Mouse (Mus musculus): ENCODE measurements at regions not wholly inside any gene's neighbourhood (a gene's known extent, or its start where the extent isn't known, plus 50 kb on each side); places are given as distances from the start of the nearest gene placed in this dataset.

- TF ChIP-seq CTCF (IDR thresholded peaks at IDR 0.05): no peak
- H3K27me3 ChIP-seq (ENCODE audit: insufficient read depth, low read length): no peaks in the 10 kb centered on the region
- H3K27ac ChIP-seq (ENCODE audit: low read depth, low read length): no peak overlapping the region
- no peak overlapping the region for H3K9ac ChIP-seq (replicated peaks; ENCODE audit: low read length, poor library complexity, severe bottlenecking)
- no peak overlapping the region for H3K4me2 ChIP-seq (ENCODE audit: low read depth, low read length, poor library complexity, severe bottlenecking)
- no peaks in the 10 kb centered on the region for H3K36me3 ChIP-seq (ENCODE audit: insufficient read depth, low read length)
- ATAC-seq (ENCODE audit: low FRiP score) (no peak), DNase-seq (ENCODE audit: low spot score) (no peak)
- no peaks in the 10 kb centered on the region for H3K9me3 ChIP-seq (ENCODE audit: low read length)
- no peaks in the 10 kb centered on the region for H3K4me1 ChIP-seq (ENCODE audit: insufficient read depth, low read length)
- no peak overlapping the region for H3K4me3 ChIP-seq (ENCODE audit: low read depth, low read length)
Observed at GRCm38 (mm10) chr4:94317298-94317697, 239.0 kb upstream of the Gm10306 start.

- no peak for DNase-seq (ENCODE audit: low spot score)
- no peak for ATAC-seq (ENCODE audit: low FRiP score)
- Histone ChIP-seq H3K36me3 (ENCODE audit: insufficient read depth, low read length) (no peaks in the 10 kb centered on the region), H3K27me3 (ENCODE audit: insufficient read depth, low read length) (no peaks in the 10 kb centered on the region), H3K4me2 (ENCODE audit: low read depth, low read length, poor library complexity, severe bottlenecking) (no peak overlapping the region), H3K4me1 (ENCODE audit: insufficient read depth, low read length) (no peaks in the 10 kb centered on the region), H3K9ac (replicated peaks; ENCODE audit: low read length, poor library complexity, severe bottlenecking) (no peak overlapping the region), H3K27ac (ENCODE audit: low read depth, low read length) (no peak overlapping the region), H3K4me3 (ENCODE audit: low read depth, low read length) (no peak overlapping the region), H3K9me3 (ENCODE audit: low read length) (no peaks in the 10 kb centered on the region)
- TF ChIP-seq CTCF (IDR thresholded peaks at IDR 0.05): no peak
- WGBS: 85% methylated on average over 2 of the region's 2 CpGs
Observed at GRCm38 (mm10) chr4:94326759-94327158, 229.6 kb upstream of the Gm10306 start.

GRCm38 (mm10) chr4:94343331-94343730 is 213.0 kb upstream of the Gm10306 start:
- DNase-seq (ENCODE audit: low spot score) (no peak), ATAC-seq (ENCODE audit: low FRiP score) (no peak)
- TF ChIP-seq CTCF (IDR thresholded peaks at IDR 0.05): no peak
- H3K27ac ChIP-seq (ENCODE audit: low read depth, low read length): no peak overlapping the region
- no peaks in the 10 kb centered on the region for H3K27me3 ChIP-seq (ENCODE audit: insufficient read depth, low read length)
- no peak overlapping the region for H3K9ac ChIP-seq (replicated peaks; ENCODE audit: low read length, poor library complexity, severe bottlenecking)
- H3K4me1 ChIP-seq (ENCODE audit: insufficient read depth, low read length): no peaks in the 10 kb centered on the region
- H3K4me2 ChIP-seq (ENCODE audit: low read depth, low read length, poor library complexity, severe bottlenecking): no peak overlapping the region
- no peaks in the 10 kb centered on the region for H3K9me3 ChIP-seq (ENCODE audit: low read length)
- no peak overlapping the region for H3K4me3 ChIP-seq (ENCODE audit: low read depth, low read length)
- H3K36me3 ChIP-seq (ENCODE audit: insufficient read depth, low read length): no peaks in the 10 kb centered on the region

GRCm38 (mm10) chr4:94349273-94349672 is 207.1 kb upstream of the Gm10306 start:
- ATAC-seq (ENCODE audit: low FRiP score) (0 out of 2 replicates have a peak, but pooled peaks have one; percentile 27), DNase-seq (ENCODE audit: low spot score) (peak; percentile 66)
- Histone ChIP-seq H3K4me2 (ENCODE audit: low read depth, low read length, poor library complexity, severe bottlenecking) (no peak overlapping the region), H3K4me1 (ENCODE audit: insufficient read depth, low read length) (no peaks in the 10 kb centered on the region), H3K9ac (replicated peaks; ENCODE audit: low read length, poor library complexity, severe bottlenecking) (no peak overlapping the region), H3K27me3 (ENCODE audit: insufficient read depth, low read length) (no peaks in the 10 kb centered on the region), H3K27ac (ENCODE audit: low read depth, low read length) (no peak overlapping the region), H3K36me3 (ENCODE audit: insufficient read depth, low read length) (no peaks in the 10 kb centered on the region), H3K9me3 (ENCODE audit: low read length) (no peaks in the 10 kb centered on the region), H3K4me3 (ENCODE audit: low read depth, low read length) (no peak overlapping the region)
- peak; percentile 71 for TF ChIP-seq CTCF (IDR thresholded peaks at IDR 0.05)
- 35% methylated on average over 1 of the region's 1 CpGs for WGBS

- TF ChIP-seq CTCF (IDR thresholded peaks at IDR 0.05): no peak
- DNase-seq (ENCODE audit: low spot score): no peak
Observed at GRCm38 (mm10) chr4:94356982-94357381, 199.4 kb upstream of the Gm10306 start.

GRCm38 (mm10) chr4:94360810-94361527 is 195.4 kb upstream of the Gm10306 start:
- peak; percentile 74; the same call in 1 of the 2 replicates for ATAC-seq (ENCODE audit: low FRiP score)
- Histone ChIP-seq H3K9me3 (ENCODE audit: low read length) (no peaks in the 10 kb centered on the region), H3K4me2 (ENCODE audit: low read depth, low read length, poor library complexity, severe bottlenecking) (peak overlapping the region; percentile 36), H3K27me3 (ENCODE audit: insufficient read depth, low read length) (no peaks in the 10 kb centered on the region), H3K4me3 (ENCODE audit: low read depth, low read length) (peak overlapping the region; percentile 15; the same call in 1 of the 2 replicates), H3K27ac (ENCODE audit: low read depth, low read length) (no peak overlapping the region), H3K4me1 (ENCODE audit: insufficient read depth, low read length) (peaks cover 2% of the 10 kb centered on the region; the same call in 1 of the 2 replicates), H3K9ac (replicated peaks; ENCODE audit: low read length, poor library complexity, severe bottlenecking) (no peak overlapping the region), H3K36me3 (ENCODE audit: insufficient read depth, low read length) (no peaks in the 10 kb centered on the region)
- peak; percentile 36 for DNase-seq (ENCODE audit: low spot score)
- WGBS: 25% methylated on average over 13 of the region's 13 CpGs
- TF ChIP-seq CTCF (IDR thresholded peaks at IDR 0.05): no peak

More at GRCm38 (mm10) chr4:94356982-94357381, 199.4 kb upstream of the Gm10306 start:
- ATAC-seq (ENCODE audit: low FRiP score): no peak
- Histone ChIP-seq H3K27ac (ENCODE audit: low read depth, low read length) (no peak overlapping the region), H3K9me3 (ENCODE audit: low read length) (no peaks in the 10 kb centered on the region), H3K36me3 (ENCODE audit: insufficient read depth, low read length) (no peaks in the 10 kb centered on the region), H3K4me2 (ENCODE audit: low read depth, low read length, poor library complexity, severe bottlenecking) (no peak overlapping the region), H3K27me3 (ENCODE audit: insufficient read depth, low read length) (no peaks in the 10 kb centered on the region), H3K9ac (replicated peaks; ENCODE audit: low read length, poor library complexity, severe bottlenecking) (no peak overlapping the region), H3K4me3 (ENCODE audit: low read depth, low read length) (no peak overlapping the region), H3K4me1 (ENCODE audit: insufficient read depth, low read length) (peaks cover 2% of the 10 kb centered on the region; the same call in 1 of the 2 replicates)
- 92% methylated on average over 1 of the region's 1 CpGs for WGBS

Measured in midbrain, postnatal 0 days (tissue).